Mouse (Mus musculus): Measurements from ENCODE around the gene Ndc80. TPM values are rescaled to one million over a fixed set of nuclear protein-coding genes. Genes with fewer than 3 reads are reported as not detected.
"Not testable (repeated sequence)": the region's sequence is repeated elsewhere in the genome, so short reads cannot be mapped to it uniquely, and the experiment has no call there.

Gene Ndc80
- total RNA-seq, 4 experiments from 2014 or later = 0.37 to 0.73 (median 0.64) TPM

DNA sequence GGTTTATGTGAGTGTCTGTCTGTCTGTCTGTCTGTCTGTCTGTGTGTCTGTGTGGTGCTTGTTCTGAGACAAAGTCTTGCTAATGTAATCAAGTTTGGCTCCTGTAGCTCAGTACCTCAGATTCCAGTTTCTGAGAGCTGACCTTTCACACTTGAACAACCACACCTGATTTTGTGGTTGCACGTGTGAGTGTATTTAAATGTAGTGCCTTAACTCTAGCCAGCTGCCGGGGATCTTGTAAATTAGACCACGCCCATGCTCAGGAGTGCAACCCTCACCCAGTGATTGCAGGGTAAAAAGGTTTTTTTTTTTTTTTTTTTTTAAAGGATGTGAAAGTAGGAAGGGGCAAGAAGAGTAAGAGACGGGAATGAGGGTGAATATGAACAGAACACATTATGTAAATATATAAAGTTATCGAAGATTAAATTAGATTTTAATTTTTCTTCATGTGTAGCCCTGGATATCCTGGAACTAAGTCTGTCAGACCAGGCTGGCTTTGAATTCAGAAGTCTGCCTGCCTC lies 47.2 kb downstream of the Ndc80 start:
- DNase-seq (ENCODE audit: low spot score in 2 of 2) = no peak

GRCm38 (mm10) chr17:71477481-71477880 lies 49.2 kb downstream of the Ndc80 start:
- peak in 1 of 2 experiments; percentile 43 for DNase-seq (ENCODE audit: low spot score in 2 of 2)

DNA sequence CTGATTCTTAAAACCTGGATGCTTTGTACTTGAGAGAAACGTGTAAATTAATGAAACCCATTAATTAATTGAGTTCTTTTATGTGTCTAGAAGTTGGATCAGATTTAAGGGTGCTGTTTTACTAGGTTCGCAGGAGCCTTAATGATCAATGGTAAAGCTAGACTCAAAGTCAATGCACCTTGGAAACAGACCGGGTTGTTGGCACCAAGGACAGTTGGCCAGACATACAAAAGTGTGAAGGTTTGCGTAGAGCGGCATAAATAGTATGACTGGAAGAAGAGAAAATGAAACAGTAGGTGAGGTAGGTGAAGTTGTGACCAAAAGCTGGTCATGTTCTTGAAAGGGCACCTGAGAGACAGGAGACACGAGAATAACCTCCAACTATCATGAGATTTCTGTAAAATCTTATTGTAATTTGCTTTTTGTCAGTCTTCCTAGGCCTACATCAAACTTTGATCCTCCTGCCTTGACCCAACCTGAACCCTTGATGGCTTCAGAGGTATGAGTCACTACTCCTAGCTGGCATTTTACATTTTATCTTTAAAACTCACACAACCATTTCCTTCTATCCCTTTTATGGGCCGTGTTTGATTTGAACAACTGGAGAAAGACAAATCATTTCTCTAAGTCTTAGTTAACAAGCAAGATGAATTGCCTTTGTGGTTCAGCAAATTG lies 50.2 kb downstream of the Ndc80 start:
- DNase-seq (ENCODE audit: low spot score in 2 of 2) = no peak

DNA sequence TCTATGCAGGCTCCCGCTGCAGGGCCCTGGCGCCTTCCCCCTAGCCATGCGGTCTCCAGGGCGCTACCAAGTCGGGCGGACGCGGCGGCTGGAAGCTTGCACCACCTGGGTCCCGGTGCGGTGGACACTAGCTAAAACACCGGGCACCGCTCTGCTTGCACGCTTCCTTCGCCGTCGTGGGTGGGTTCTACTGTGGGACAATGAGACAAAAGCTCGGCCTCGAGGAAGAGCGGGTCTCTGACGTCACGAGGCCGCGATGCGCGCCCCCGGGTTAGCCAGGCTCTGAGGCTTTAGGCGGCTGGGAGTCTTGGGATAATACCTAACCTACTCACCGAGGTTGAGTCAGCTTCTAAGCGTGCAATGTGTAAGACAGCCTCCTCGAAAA lies 51.0 kb downstream of the Ndc80 start:
- peak; percentile 50 to 56 for DNase-seq (ENCODE audit: low spot score in 2 of 2)

- peak; percentile 89 to 92 for DNase-seq (ENCODE audit: low spot score in 2 of 2)
Observed at GRCm38 (mm10) chr17:71474762-71475704, 51.6 kb downstream of the Ndc80 start, which contains the start of gene Smchd1. Smchd1 (minus strand) TSS chr17:71475343.

DNA sequence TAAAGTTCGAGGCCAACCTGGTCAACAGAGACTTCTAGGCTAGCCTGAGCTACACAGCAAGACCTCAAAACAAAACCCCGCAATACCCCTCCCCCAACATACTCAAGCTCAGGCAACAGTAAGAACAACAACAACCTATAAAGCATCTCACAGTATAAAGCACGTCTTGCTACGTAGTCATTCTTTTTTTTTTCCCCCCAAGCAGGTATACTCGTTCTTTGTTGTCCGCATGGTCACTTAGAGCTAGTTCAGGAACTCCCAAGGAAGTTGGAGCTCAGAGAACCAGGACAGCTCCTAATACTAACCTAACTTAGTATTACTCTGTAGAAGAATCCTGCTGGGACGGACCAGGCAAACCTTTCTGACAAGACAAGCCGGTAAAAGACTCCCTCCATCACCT lies 52.5 kb downstream of the Ndc80 start:
- no peak for DNase-seq (ENCODE audit: low spot score in 2 of 2)

DNA sequence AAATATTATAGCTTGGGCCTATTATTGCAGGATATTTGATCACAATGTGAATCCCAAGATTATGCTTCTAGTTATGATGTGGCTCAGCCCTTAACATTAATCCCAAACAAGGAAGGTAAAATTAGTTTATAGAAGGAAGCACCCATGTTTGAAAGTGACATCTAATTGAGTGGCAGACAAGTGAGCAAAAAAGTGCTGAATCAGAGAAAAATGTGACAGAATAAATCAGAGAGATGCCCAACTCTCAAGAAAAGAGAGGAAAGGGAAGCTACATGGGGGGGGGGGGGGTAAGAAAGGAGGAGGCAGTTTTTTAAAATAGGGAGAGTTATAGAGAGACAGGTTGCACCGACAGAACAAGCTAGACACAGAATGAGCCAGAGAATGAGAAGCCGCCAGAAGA lies 55.4 kb downstream of the Ndc80 start:
- DNase-seq (ENCODE audit: low spot score in 2 of 2) = no peak

- no peak for DNase-seq (ENCODE audit: low spot score in 2 of 2)
Observed at GRCm38 (mm10) chr17:71460312-71460711, 66.3 kb downstream of the Ndc80 start.

GRCm38 (mm10) chr17:71459818-71460217 lies 66.8 kb downstream of the Ndc80 start, which contains the start of gene Gm4707:
Gm4707 (minus strand) TSS chr17:71459918.
- DNase-seq (ENCODE audit: low spot score in 2 of 2) = no peak

- DNase-seq (ENCODE audit: low spot score in 2 of 2) = not testable (repeated sequence)
Observed at GRCm38 (mm10) chr17:71457361-71457760, 69.3 kb downstream of the Ndc80 start.

Other genes with a start within 250 kb of the Ndc80 start
- gene Emilin2, start 214.9 kb downstream of the Ndc80 start, total RNA-seq (2022) = 1 to 10 TPM; 3.1 to 5.2 (median 3.9) TPM
- 1 to 10 TPM; 1.7 to 3.8 (median 2.7) TPM for gene Gm4707, start 66.9 kb downstream of the Ndc80 start, total RNA-seq (2022)
- gene Smchd1, start 51.5 kb downstream of the Ndc80 start, total RNA-seq (2022) = 10 to 100 TPM; 30.3 to 34.7 (median 33.9) TPM
- gene Spdya, start 25.2 kb upstream of the Ndc80 start, total RNA-seq (2022) = 1 to 10 TPM; 1.1 to 2.4 (median 2.1) TPM
- gene Wdr43, start 89.0 kb upstream of the Ndc80 start, total RNA-seq (2022) = 10 to 100 TPM; 28.2 to 36.9 (median 32.6) TPM
- 1 to 10 TPM; 2.3 to 5.6 (median 2.5) TPM for gene Togaram2, start 146.4 kb upstream of the Ndc80 start, total RNA-seq (2022)
- gene Pcare, start 226.0 kb upstream of the Ndc80 start, total RNA-seq (2022) = under 1 TPM; 0.09 to 0.27 (median 0.17) TPM
- 10 to 100 TPM; 78.0 to 95.5 (median 87.4) TPM for gene Clip4, start 241.6 kb upstream of the Ndc80 start, total RNA-seq (2022)